Mouse (Mus musculus): ENCODE measurements around the gene Adamts16. TPM values are rescaled to one million over a fixed set of nuclear protein-coding genes. Genes with fewer than 3 reads are reported as not detected.

Gene Adamts16
- not detected in 4 replicates for total RNA-seq (2023)

GRCm38 (mm10) chr13:70841421-70841904 is at the start of gene Adamts16:
Gene Adamts16 (minus strand): TSS chr13:70841811.

Other genes with a start within 250 kb of the Adamts16 start
- gene Ice1, start 204.2 kb downstream of the Adamts16 start, total RNA-seq (2023), result 65.5 to 73.2 TPM (median 68.3 TPM) in 4 replicates